Mouse (Mus musculus) lung, postnatal 0 days (tissue): ENCODE measurements at regions not wholly inside any gene's neighbourhood (a gene's known extent, or its start where the extent isn't known, plus 50 kb on each side); places are given as distances from the start of the nearest gene placed in this dataset.
"Not testable (repeated sequence)": the region's sequence is repeated elsewhere in the genome, so short reads cannot be mapped to it uniquely, and the experiment has no call there.

ENCODE experiments used
- ATAC-seq: fragments of 200-750 bp; cut with Nextera tagmentation; 2 replicates; pipeline ENCODE4 v1.8.0; 2017; ENCODE audit warnings: moderate library complexity
- DNase-seq: peaks from one replicate; pipeline ENCODE4 v3.0.0-alpha.2; 2016; ENCODE audit warnings: low spot score
- H3K27ac ChIP-seq: fragments of 300-500 bp; sonication (generic); 2 replicates; pipeline ENCODE4 v1.5.1; 2014; ENCODE audit warnings: antibody characterized with exemption, mild to moderate bottlenecking, low read length, mixed read lengths
- H3K27me3 ChIP-seq: fragments of 300-500 bp; sonication (generic); replicated peaks from 2 replicates; pipeline ENCODE4 v1.6.1; 2014; ENCODE audit warnings: low read length, mixed read lengths; ENCODE audit not compliant: insufficient read depth
- H3K36me3 ChIP-seq: fragments of 300-500 bp; sonication (generic); 2 replicates; pipeline ENCODE4 v1.6.1; 2014; ENCODE audit warnings: low read length, mixed read lengths; ENCODE audit not compliant: insufficient read depth
- H3K4me1 ChIP-seq: fragments of 300-500 bp; sonication (generic); 2 replicates; pipeline ENCODE4 v1.6.1; 2014; ENCODE audit warnings: antibody characterized with exemption, low read depth, low read length, mixed read lengths; ENCODE audit not compliant: insufficient read depth
- H3K4me2 ChIP-seq: fragments of 300-500 bp; sonication (generic); replicated peaks from 2 replicates; pipeline ENCODE4 v1.6.1; 2014; ENCODE audit warnings: low read depth, mild to moderate bottlenecking, low read length, moderate library complexity, mixed read lengths
- H3K4me3 ChIP-seq: fragments of 300-500 bp; sonication (generic); 2 replicates; pipeline ENCODE4 v1.5.1; 2014; ENCODE audit warnings: low read depth, low read length
- H3K9ac ChIP-seq: fragments of 300-500 bp; sonication (generic); replicated peaks from 2 replicates; pipeline ENCODE4 v1.6.1; 2014; ENCODE audit warnings: low read depth, mild to moderate bottlenecking
- H3K9me3 ChIP-seq: fragments of 300-500 bp; sonication (generic); 2 replicates; pipeline ENCODE4 v1.6.1; 2016; ENCODE audit warnings: low read length, mixed read lengths
- CTCF ChIP-seq: IDR thresholded peaks from 2 replicates; pipeline ENCODE4 v1.5.1; 2016; ENCODE audit warnings: antibody characterized with exemption, mild to moderate bottlenecking
- EP300 ChIP-seq: IDR thresholded peaks from 2 replicates; pipeline ENCODE4 v1.6.1; 2016; ENCODE audit warnings: antibody characterized with exemption, mild to moderate bottlenecking, control low read depth
- WGBS: fragments of 180-500 bp; shearing (Covaris S2); extraction: QIAGEN DNeasy Blood & Tissue Kit; methylation state at CpG from one replicate; pipeline ENCODE4 v1.1.7; 2014; 5-methylcytosine and 5-hydroxymethylcytosine counted together

GRCm38 (mm10) chr1:189119005-189119404, 111.4 kb upstream of the Kctd3 start:
- WGBS: 27% methylated on average over 1 of the region's 1 CpGs
- H3K4me1 ChIP-seq, H3K27ac ChIP-seq, H3K27me3 ChIP-seq, H3K9me3 ChIP-seq, H3K4me2 ChIP-seq, H3K4me3 ChIP-seq, H3K36me3 ChIP-seq, H3K9ac ChIP-seq: not testable (repeated sequence)
- TF ChIP-seq EP300: peak; percentile 44; the same call in 1 of the 2 replicates
- ATAC-seq (peak; percentile 84), DNase-seq (peak; percentile 42)

- H3K36me3 ChIP-seq: no peaks in the 10 kb centered on the region
- TF ChIP-seq EP300 (peak; percentile 17; the same call in 1 of the 2 replicates), CTCF (no peak)
- H3K4me1 ChIP-seq: no peaks in the 10 kb centered on the region
- DNase-seq (peak; percentile 63), ATAC-seq (peak; percentile 88)
- H3K27ac ChIP-seq: no peak overlapping the region
- H3K27me3 ChIP-seq: no peaks in the 10 kb centered on the region
- no peak overlapping the region for H3K4me2 ChIP-seq
- H3K9ac ChIP-seq: no peak overlapping the region
- WGBS: 18% methylated on average over 5 of the region's 5 CpGs
- no peaks in the 10 kb centered on the region for H3K9me3 ChIP-seq
- no peak overlapping the region for H3K4me3 ChIP-seq
Observed at GRCm38 (mm10) chr1:189118582-189118981, 110.9 kb upstream of the Kctd3 start.

- TF ChIP-seq CTCF (no peak), EP300 (no peak)
- no peak overlapping the region for H3K4me3 ChIP-seq
- H3K4me1 ChIP-seq: no peaks in the 10 kb centered on the region
- H3K9ac ChIP-seq: no peak overlapping the region
- no peaks in the 10 kb centered on the region for H3K9me3 ChIP-seq
- H3K36me3 ChIP-seq: no peaks in the 10 kb centered on the region
- WGBS: 61% methylated on average over 8 of the region's 8 CpGs
- no peak overlapping the region for H3K27ac ChIP-seq
- ATAC-seq (peak; percentile 13; the same call in 1 of the 2 replicates), DNase-seq (peak; percentile 38)
- H3K27me3 ChIP-seq: no peaks in the 10 kb centered on the region
- H3K4me2 ChIP-seq: no peak overlapping the region
Observed at GRCm38 (mm10) chr1:189115914-189116313, 108.3 kb upstream of the Kctd3 start.

- no peak overlapping the region for H3K4me3 ChIP-seq
- ATAC-seq (no peak), DNase-seq (no peak)
- H3K36me3 ChIP-seq: no peaks in the 10 kb centered on the region
- TF ChIP-seq CTCF (0 out of 2 replicates have a peak, but pooled peaks have one; percentile 10), EP300 (no peak)
- no peak overlapping the region for H3K9ac ChIP-seq
- no peaks in the 10 kb centered on the region for H3K27me3 ChIP-seq
- WGBS: 100% methylated on average over 1 of the region's 1 CpGs
- H3K9me3 ChIP-seq: no peaks in the 10 kb centered on the region
- H3K4me1 ChIP-seq: no peaks in the 10 kb centered on the region
- no peak overlapping the region for H3K27ac ChIP-seq
- H3K4me2 ChIP-seq: no peak overlapping the region
Observed at GRCm38 (mm10) chr1:189115279-189115678, 107.6 kb upstream of the Kctd3 start.

GRCm38 (mm10) chr1:189108260-189109035, 100.8 kb upstream of the Kctd3 start:
- no peak overlapping the region for H3K4me3 ChIP-seq
- H3K36me3 ChIP-seq: no peaks in the 10 kb centered on the region
- no peaks in the 10 kb centered on the region for H3K27me3 ChIP-seq
- no peak overlapping the region for H3K9ac ChIP-seq
- 45% methylated on average over 8 of the region's 8 CpGs for WGBS
- H3K9me3 ChIP-seq: no peaks in the 10 kb centered on the region
- peak overlapping the region; percentile 47; the same call in 1 of the 2 replicates for H3K27ac ChIP-seq
- peak; percentile 71 for DNase-seq
- no peak for TF ChIP-seq CTCF
- TF ChIP-seq EP300: no peak
- no peaks in the 10 kb centered on the region for H3K4me1 ChIP-seq
- peak; percentile 78 for ATAC-seq
- no peak overlapping the region for H3K4me2 ChIP-seq

GRCm38 (mm10) chr1:189107841-189108240, 100.2 kb upstream of the Kctd3 start:
- Histone ChIP-seq H3K4me3 (no peak overlapping the region), H3K4me2 (no peak overlapping the region), H3K9me3 (no peaks in the 10 kb centered on the region), H3K27ac (no peak overlapping the region; the same call in 1 of the 2 replicates), H3K36me3 (no peaks in the 10 kb centered on the region), H3K4me1 (no peaks in the 10 kb centered on the region), H3K27me3 (no peaks in the 10 kb centered on the region), H3K9ac (no peak overlapping the region)
- WGBS: 49% methylated on average over 8 of the region's 8 CpGs
- TF ChIP-seq CTCF (no peak), EP300 (no peak)
- DNase-seq (no peak), ATAC-seq (peak; percentile 31)
